Mouse (Mus musculus) R1 (cell line): ENCODE data around the gene Gli2.

Experiments used
- DNase-seq: peaks from one replicate; pipeline ENCODE4 v3.0.0-alpha.2; 2018; ENCODE audit warnings: low read depth, low spot score

Gli2 gene

DNA sequence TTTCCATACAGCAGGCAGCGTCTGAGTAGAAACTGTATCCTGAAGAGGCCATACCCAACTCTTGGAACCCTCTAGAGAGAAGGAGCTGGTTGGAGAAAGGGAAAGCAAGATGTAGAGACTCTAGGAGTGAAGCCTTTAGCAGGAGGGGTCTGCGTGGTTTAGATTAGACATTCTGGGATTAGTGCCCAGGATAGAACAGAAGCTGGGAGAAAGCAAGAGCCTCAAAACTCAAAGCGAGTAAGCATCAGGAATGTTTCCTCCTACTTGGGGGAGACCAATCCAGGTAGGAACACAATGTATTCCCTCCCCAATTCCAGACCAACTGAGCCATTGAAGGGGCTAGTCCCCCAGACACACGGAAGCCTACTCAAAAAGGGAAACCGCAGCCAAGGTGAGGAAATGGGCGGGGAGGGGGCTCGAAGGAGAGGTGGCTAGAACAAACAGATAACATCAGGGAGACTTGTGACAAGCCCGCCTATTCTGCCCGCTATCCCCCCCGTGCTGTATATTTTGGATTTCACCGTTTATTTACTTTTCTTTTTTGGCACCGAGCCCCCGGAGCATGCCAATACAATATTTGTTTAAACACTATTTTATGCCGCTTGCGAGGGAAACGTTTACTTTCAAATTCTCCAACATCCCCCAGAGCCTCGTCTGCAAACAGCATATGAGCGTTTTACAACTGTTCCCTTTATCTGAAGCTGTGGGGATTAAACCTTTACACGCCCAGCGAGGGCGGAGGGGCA is 2.1 kb downstream of the Gli2 start:
- DNase-seq: no peak

GRCm38 (mm10) chr1:119049812-119050615 is 3.4 kb downstream of the Gli2 start:
- DNase-seq: peak; percentile 54

GRCm38 (mm10) chr1:119048988-119049387 is 4.4 kb downstream of the Gli2 start:
- peak; percentile 96 for DNase-seq

DNA sequence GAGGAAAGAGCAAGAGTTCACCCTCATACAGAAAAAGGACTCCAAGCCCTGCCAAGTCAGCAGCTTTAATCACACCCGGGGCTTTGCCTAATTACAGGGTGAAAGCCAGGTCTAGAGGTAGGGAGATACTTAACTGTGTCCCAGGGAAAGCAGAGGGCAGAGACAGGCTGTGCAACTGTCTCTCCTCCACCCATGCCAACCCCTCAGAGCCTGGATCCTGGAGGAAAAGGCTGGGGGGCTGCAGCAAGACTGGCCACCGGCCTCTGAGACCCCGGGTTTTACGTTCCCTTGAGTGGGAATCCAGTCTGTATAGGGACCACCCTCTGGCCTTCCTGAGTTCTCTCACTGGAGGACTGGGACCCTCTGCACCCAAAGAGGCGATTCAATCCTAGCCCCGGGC is 4.9 kb downstream of the Gli2 start:
- peak; percentile 50 for DNase-seq

DNA sequence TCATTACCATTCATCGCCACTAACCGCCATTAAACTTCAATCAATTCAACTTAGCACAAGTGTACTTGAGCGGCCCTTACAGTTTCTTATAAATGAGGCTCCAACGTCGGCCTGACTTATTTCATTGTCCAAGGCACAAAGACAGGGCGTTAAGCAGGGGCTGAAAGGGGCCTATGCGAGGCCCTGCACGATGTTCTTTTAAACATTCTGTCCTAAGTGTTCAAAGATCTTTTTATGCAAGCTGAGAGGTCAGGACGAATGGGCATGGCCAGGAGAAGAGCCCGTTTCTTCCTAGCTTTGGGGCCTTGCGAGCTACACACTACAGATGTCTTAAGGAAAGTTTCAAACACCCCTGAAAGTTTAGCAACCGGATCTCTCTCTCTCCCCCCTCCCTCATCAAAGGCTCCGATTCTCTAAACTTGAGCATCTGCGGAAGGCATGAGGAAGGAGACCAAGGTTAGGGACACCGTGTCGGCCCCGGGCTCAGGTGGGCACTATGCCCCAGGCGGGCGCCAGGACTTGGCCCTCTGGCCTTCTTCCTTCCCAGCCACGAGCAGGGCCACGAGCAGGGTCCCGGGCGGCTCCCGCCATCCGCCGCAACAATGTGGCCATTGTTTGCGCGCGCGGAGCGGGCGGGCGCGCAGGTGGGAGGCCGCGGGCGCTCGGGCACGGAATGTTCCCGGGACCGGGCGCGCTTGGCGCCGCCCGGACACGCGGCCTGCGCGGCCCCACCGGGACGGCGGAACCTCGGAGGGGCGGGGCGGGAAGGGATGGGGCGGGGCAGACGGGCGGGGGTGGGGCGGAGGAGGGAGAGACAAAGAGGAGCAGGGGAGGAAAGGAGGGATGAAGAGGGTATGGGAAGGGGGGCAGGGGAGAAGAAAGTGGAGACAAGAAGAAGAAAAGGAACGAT is 5.7 kb downstream of the Gli2 start:
- peak; percentile 66 for DNase-seq

DNA sequence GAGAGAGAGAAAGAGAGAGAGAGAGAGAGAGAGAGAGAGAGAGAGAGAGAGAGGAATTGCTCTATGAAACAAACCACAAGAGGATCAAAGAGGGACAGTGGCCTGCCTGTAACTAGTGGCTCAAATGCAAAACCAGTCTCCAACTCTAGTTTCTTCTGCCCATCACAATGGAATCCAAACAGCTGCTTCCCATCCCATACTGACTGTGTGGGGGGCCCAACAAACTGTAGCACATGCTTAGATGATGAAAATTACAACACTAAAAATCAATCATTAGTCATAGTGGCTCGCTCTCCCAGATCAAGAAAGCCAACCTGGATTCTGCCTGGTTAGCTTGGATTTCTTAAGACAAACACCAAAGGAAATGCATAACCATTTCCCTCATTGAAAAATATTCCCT is 15.0 kb downstream of the Gli2 start:
- DNase-seq: no peak

DNA sequence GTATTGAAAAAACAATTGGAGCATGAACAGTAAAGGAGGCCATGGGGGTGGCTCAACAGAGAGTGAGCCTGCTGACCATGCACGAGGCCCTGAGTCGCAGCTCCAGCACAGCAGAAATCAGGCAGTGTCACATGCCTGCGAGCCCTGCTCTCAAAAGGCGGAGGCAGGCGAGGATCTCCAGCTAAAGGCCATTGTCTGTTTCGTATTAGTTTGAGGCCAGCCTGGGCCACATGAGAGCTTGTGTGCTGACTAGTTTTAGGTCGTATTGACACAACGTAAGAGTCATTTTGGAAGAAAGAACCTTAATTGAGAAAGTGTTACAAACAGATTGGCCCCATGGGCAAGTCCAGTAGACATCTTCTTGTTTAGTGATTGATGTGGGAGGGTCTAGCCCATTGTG is 17.5 kb downstream of the Gli2 start:
- DNase-seq: no peak

DNA sequence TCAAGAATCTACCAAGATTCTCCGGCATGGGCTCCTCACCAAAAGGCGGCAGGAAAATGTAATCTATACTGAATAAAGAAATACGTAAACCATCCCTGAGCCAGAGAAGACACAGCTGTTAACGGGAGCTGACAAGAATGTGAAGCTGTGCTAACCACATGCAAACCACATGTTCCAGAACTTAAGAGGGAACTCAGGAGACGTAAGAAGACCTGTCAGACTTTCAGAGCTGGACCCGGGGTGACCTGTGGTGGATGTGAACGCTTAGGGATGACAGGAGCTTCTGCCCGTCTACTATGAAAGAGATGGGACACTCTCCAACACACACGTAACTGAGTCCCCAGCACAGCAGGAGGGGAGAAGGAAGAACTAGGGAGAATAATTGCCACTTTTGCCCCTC is 18.1 kb downstream of the Gli2 start:
- no peak for DNase-seq

DNA sequence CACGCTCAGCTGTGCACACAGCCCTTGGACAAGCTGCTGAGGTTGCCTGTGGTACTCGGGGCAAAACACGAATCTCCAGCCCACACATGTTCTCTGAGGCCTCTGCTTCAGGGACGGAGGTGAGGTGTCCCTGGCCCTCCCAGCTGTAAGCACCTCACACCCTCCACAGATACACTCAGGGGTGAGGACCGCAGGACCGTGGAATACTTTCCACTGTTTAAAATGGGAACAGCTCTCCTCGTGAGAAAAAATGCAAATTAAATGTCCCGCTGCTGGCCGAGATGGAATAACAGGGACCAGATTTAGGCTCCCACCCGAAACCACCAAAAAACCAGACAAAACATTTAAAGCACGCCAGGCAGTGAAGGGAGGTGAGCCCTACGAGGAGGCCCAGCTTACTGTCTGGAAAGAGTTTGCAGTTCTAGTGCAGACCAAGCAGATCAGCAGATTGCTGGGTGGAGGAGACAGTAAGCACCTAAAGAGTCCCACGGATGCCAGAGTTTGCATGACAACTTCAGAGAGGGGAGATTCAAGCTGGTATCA is 19.2 kb downstream of the Gli2 start:
- DNase-seq: no peak

DNA sequence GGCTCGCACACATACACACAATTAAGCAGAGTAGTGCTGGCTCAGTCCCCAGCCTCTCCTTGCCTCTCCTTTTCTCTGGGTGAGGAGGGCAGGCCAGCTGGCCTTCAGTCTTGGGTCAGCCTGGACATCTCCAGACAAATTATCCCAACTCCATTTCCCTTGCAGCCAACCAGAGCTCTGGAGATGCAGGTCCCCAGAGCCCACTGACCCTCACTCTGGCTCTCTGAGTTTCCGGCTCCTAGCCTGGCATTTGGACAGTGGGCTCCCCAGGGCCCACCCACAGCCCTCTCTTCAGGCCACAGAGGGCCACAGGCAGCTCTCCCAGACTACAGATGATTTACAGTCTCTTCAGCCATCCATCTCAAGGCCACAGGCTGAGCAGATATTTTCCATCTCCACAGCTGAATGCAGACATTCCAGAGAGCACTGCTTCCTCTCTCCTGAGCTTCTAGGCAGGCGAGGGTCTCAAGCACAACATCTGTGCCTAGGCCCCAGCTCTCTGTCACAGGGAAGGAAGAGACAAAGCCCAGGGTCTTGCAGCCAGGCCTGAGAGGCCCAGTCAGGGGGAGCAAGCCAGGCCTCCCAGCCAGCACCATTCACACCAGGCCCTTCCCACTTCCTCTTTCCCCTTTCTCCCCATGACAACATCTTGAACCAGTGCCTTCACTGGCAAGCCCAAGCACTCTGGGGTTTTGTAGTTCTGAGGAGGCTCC is 19.8 kb downstream of the Gli2 start:
- peak; percentile 55 for DNase-seq

GRCm38 (mm10) chr1:119031185-119031584 is 22.2 kb downstream of the Gli2 start:
- DNase-seq: no peak

- no peak for DNase-seq
Observed at GRCm38 (mm10) chr1:119025647-119026358, 27.6 kb downstream of the Gli2 start.

DNA sequence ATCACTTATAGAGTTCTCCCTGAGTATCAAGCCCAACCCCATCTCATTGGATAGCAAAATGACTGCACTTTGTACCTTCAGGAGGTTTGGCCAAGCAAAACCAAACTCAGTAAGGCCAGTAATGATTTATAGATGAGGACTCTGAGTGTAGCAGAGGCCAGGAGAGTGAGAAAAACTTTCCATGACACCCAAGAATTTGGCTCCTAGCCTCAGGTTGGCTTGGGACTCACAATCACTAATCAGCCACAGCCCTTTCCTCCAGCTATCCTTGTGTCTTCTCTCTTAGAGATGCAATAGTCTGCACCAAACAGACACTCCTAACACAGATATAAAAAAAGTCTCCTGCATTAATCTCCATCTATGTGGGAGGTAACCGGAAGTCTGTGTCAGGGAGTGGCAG is 31.1 kb downstream of the Gli2 start:
- no peak for DNase-seq

GRCm38 (mm10) chr1:119020092-119020491 is 33.3 kb downstream of the Gli2 start:
- DNase-seq: no peak

DNA sequence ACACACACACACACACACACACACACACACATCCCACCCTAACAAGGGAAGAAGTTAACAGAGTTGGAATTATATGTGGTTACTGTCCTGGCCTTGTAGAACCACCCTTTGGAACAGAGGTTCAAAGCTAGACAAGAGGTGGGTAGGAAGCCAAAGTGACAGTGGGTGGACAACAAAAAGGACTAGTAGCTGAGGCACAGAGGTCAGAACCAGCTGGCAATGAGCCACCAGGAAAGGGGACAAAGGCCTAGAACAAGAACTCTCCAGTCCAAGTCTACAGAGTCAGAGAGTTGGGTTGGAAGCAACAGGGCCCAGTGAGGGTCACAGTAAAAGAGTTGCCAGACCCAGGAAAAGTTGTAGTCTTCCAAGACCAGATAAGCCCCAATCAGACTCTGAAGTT is 34.4 kb downstream of the Gli2 start:
- DNase-seq: no peak

DNA sequence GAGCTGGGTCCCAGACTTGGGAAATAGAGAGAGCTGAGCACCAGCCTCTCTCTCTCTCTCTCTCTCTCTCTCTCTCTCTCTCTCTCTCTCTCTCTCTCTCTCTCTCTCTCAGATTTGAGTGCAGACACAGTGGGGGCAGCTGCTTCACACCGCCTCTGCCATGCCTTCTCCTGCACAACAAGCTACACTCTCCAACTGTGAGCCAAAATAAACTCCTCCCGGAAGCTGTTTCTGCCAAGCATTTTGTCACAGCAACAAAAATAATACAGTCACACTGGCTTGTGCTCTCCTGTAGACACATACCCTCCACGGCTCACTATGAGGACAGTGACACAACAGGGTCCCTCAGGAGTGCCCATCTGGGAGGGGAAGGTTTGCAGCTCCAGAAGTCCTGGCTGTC is 36.6 kb downstream of the Gli2 start:
- DNase-seq: no peak

GRCm38 (mm10) chr1:119015108-119015507 is 38.3 kb downstream of the Gli2 start:
- no peak for DNase-seq

- no peak for DNase-seq
Observed at GRCm38 (mm10) chr1:119008949-119009348, 44.5 kb downstream of the Gli2 start.

- peak; percentile 89 for DNase-seq
Observed at GRCm38 (mm10) chr1:119003852-119004398, 49.5 kb downstream of the Gli2 start.

GRCm38 (mm10) chr1:119001454-119002034 is 51.9 kb downstream of the Gli2 start:
- DNase-seq: no peak
